Mouse (Mus musculus) lung, adult 2 months (tissue): ENCODE results near the gene Hoxb6.

Experiments used
- CTCF ChIP-seq: fragments of 200-500 bp; IDR thresholded peaks from 2 replicates; pipeline ENCODE4 v1.5.1; 2011; ENCODE audit warnings: mild to moderate bottlenecking, low read length, control low read depth; ENCODE audit not compliant: insufficient read depth
- POLR2A ChIP-seq: fragments of 200-500 bp; IDR thresholded peaks from 2 replicates; pipeline ENCODE4 v1.6.1; 2011; ENCODE audit warnings: low read depth, mild to moderate bottlenecking, control low read depth, low read length, borderline replicate concordance; ENCODE audit errors: extremely low read depth

DNA sequence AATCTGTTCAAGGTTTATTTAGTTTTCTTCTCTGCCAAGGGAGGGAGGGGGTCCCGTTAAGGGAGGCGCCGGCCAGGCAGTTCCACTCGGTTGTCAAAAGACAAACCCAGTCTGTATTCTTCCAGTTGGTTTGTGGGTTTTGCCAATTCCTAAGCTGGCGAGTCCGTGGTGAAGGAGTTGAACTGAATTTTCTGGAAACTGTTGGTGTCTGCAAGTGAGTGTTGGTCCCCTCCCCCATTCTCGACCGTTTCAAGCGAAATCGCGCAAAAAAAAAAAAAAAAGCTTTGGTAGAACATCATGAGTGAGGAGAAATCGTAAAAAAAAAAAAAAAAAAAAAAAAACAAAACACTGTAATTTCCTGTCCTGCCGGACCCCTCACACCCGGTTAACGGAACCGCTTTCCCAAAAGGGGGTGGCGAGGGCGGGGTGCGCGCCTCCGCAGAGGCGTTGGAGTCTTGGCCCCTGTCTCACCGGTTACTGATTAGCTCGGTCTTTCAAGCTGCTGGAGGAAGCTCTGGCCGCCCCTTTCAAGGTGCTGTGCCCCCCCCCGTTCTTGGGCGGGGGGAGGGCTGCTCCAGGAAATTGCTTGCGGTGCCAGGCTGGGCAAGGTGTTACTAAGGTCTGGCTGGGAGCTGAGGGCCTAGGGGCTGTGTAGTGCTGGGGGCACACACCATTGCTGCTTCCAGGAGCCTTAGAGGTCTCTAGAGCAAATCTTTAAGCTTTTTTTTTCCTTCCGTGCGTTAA, 3.0 kb downstream of the Hoxb6 start:
- TF ChIP-seq POLR2A (no peak), CTCF (no peak)
